Mouse (Mus musculus): ENCODE measurements around the gene Gpx7. TPM values are rescaled to one million over a fixed set of nuclear protein-coding genes. Genes with fewer than 3 reads are reported as not detected.

The Gpx7 gene
- polyA plus RNA-seq (2017; shearing (Covaris generic)): 6.2 TPM

GRCm38 (mm10) chr4:108406861-108407401 lies at the start of gene Gpx7:
Gpx7 (minus strand) TSS chr4:108406961.

GRCm38 (mm10) chr4:108383183-108383714 lies 23.5 kb downstream of the Gpx7 start, which contains the start of gene Shisal2a:
Shisal2a (minus strand) TSS chr4:108383349.

Other genes with a start within 250 kb of the Gpx7 start
- 4.4 TPM for gene Echdc2, start 241.5 kb downstream of the Gpx7 start, polyA plus RNA-seq (2017; shearing (Covaris generic))
- not detected for gene Zyg11a, start 188.9 kb downstream of the Gpx7 start, polyA plus RNA-seq (2017; shearing (Covaris generic))
- gene Zyg11b, start 105.9 kb downstream of the Gpx7 start, polyA plus RNA-seq (2017; shearing (Covaris generic)): 26.4 TPM
- 27.7 TPM for gene Coa7, start 78.8 kb downstream of the Gpx7 start, polyA plus RNA-seq (2017; shearing (Covaris generic))
- gene Shisal2a, start 23.6 kb downstream of the Gpx7 start, polyA plus RNA-seq (2017; shearing (Covaris generic)): not detected
- 48.9 TPM for gene Tut4, start 52.5 kb upstream of the Gpx7 start, polyA plus RNA-seq (2017; shearing (Covaris generic))
- gene Prpf38a, start 172.4 kb upstream of the Gpx7 start, polyA plus RNA-seq (2017; shearing (Covaris generic)): 68.7 TPM
- 2.7 TPM for gene Orc1, start 172.5 kb upstream of the Gpx7 start, polyA plus RNA-seq (2017; shearing (Covaris generic))
- 110 TPM for gene Cc2d1b, start 213.0 kb upstream of the Gpx7 start, polyA plus RNA-seq (2017; shearing (Covaris generic))

Data from inflammation-experienced regulatory T-cells, adult 16 weeks (primary cell).